Mouse (Mus musculus): ENCODE measurements around the gene Ccdc126.

- TF ChIP-seq CTCF (IDR thresholded peaks at IDR 0.05; ENCODE audit: low read depth, low read length) (no peak), TAL1 (conservative IDR thresholded peaks at IDR 0.05; ENCODE audit: low read depth, low read length) (no peak), GATA1 (IDR thresholded peaks at IDR 0.05; ENCODE audit: borderline replicate concordance, low read length) (no peak), POLR2AphosphoS5 (IDR thresholded peaks at IDR 0.05; ENCODE audit: insufficient replicate concordance, low read depth, low read length) (no peak), GATA2 (IDR thresholded peaks at IDR 0.05; ENCODE audit: borderline replicate concordance, low read depth, low read length) (no peak)
These were observed 681 bp downstream of the Ccdc126 start for GRCm38 (mm10) chr6:49319595-49320315.

Data from G1E (cell line).